Mouse (Mus musculus): ENCODE results near the gene Thra. TPM values are rescaled to one million over a fixed set of nuclear protein-coding genes. Genes with fewer than 3 reads are reported as not detected.

The Thra gene
- total RNA-seq, 2 experiments from 2014 or later, result 8.0 to 13.8 TPM

DNA sequence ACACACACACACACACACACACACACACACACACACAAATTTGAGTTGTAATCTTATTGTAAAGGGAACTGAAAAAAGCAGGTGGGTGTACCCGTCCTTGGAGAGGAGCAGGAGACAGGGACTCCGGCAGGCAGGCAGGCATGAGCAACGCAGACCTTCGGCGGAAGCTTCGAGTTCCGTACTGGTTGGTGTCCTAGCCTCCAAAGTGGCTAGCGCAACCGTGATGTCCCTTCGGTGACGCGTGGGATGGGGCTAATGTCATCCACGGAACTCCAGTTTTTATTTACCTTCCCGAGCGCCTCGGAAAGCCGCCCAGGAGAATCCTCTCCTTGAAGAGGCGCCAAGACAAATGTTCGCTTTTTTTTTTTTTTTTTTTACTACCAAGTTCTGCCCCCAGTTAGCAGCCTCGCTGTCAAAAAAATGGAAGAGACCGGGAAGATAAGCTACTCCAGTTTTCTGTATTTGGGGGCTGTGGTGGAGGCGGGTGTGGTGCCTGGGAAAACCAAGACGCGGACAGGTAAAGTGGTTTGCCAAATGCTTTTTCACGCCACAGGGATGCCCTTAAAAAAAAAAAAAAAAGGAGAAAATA lies 48.9 kb downstream of the Thra start:
- no peak; the same call in 1 of the 2 replicates for ATAC-seq (replicated peaks; ENCODE audit: low FRiP score, poor library complexity, severe bottlenecking)

DNA sequence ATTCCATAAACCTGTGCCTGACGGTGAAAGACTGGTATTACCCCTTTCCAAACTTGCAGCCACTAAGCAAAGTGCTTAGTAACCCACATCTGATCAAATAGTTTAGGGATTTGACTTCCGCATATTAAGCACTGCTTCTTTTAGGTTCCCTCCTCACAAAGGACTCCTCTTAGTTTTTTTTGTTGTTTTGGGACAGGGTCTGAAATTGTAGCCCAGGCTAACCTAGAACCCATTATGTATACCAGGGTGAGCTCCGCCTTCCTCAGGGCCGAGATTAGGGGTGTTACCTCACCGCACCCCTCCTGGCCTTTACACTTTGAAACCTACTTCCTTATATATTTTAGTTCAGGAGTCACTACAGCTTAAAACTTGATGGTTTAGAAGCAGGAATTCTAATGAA lies 49.4 kb downstream of the Thra start:
- ATAC-seq (replicated peaks; ENCODE audit: low FRiP score, poor library complexity, severe bottlenecking), result no peak

DNA sequence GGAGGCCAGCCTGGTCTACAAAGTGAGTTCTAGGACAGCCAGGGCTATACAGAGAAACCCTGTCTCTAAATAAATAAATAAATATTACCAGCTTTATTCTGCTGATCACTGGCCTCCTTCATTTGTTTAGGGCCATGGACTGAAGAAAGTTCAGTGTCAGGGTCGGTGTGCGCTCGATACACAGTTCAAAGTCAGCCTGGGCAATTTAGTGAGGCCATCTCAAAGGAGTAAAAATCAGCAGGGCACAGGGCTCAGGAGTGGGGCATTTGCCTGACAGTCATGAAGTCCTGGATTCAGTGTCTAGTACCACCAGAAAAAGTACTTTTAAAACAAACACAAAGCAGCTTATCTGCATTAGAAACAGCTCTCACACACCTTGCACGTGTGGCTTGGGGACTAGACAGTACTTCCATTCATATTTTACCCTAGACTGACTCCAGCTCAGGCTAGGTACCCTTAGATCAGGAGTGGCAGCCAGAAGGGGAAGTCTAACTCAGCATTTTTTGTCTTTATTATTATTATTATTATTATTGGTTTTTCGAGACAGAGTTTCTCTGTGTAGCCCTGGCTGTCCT lies 50.3 kb downstream of the Thra start:
- no peak for ATAC-seq (replicated peaks; ENCODE audit: low FRiP score, poor library complexity, severe bottlenecking)

DNA sequence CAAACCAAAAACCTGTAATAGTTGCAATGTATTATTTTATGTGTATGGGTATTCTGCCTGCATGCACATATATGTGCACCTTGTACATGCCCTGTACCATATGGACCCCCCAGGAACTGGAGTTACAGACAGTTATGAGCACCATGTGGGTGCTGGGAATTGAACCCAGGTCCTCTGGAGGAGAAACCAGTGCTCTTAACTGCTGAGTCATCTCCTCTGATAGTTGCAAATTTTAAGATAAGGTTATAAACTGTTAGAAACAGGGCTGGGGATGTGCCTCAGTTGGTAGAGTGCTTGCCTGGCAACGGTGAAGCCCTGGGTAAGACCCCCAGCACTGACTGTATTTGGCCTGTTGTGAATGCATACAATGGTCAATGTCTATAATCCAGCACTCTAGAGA lies 51.0 kb downstream of the Thra start:
- ATAC-seq (replicated peaks; ENCODE audit: low FRiP score, poor library complexity, severe bottlenecking), result no peak

DNA sequence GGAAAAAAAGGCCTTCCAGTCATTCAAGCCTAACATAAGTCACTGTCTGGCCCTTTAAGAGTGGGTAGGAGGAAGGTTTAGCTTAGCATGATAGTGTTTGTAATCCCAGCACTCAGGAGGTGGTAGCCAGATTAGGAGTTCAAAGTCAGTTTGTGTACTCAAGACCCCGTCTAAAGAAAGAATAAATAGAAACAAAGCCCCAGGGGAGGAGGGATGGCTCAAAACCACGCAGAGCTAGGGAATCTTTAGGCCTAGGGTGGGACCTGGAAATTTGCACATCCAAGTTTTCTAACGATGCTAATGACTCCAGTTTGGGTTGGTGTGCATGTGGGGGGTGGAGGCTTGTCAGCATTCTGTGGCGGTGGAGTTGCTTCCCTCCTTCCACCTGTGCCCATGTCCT lies 51.6 kb downstream of the Thra start:
- no peak for ATAC-seq (replicated peaks; ENCODE audit: low FRiP score, poor library complexity, severe bottlenecking)

DNA sequence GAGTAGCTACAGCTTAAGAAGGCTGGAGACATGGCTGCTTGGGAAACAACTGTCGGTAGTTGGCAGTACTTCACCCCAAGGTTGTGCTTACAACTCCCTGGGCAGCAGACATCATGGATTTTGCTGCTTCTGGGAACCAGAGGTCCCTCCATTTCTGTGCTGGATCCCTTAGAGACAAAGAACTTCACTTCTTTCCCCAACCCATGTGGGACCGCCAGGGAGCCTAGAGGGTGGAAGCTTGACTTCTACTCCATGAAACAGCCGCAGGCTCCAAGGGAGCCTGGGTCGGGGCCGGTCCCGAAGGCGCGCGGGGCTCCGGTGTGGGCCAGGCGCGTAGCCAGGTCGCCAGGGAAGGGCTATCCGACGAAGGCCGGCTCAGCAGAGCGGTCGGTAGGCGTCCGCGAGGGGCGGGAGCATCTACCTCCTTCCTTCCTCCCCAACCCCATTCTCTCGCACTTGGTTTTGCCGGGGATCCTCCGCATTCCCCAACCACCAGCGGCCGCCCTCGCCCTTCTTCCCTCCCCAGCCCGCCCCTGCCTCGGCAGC lies 54.1 kb downstream of the Thra start:
- peak; percentile 70 for ATAC-seq (replicated peaks; ENCODE audit: low FRiP score, poor library complexity, severe bottlenecking)

DNA sequence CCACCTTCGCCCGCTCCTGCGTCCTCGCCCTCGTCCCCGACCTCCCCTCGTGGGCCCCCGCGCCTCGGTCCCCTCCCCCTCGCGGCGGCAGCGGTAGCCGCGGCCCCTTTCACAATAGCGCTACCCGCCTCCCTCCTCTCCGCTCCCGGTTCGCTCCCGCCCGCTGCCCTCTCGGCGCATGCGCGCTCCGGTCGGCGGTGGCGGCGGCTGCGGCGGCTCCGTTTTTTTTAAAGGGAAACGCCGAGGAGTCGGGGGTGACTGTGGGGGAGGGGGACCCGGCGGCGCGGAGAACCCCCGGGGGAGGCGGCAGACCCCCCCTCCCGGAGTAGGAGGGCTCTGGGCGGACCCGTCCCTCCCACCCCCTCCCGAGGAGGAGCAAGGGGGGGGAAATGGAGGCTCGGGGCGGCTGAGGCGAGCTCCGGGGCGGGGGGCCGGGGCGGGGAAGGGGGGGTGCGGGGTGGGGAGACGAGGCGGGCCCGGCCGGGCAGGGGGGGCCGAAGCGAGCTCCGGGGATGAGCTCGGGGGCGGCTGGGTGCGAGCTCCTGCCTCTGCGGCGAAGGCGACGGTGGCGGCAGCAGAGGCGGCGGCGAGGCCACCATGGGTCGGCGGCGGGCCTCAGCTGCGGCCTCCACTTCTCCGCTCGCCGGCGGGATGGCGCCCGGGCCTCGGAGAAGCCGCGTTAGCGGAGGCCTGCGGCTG lies 54.7 kb downstream of the Thra start, which contains the start of gene Msl1:
Gene Msl1 (plus strand): TSS at position 502 of the 699 bp plus-strand sequence.
- ATAC-seq (replicated peaks; ENCODE audit: low FRiP score, poor library complexity, severe bottlenecking), result peak; percentile 68

DNA sequence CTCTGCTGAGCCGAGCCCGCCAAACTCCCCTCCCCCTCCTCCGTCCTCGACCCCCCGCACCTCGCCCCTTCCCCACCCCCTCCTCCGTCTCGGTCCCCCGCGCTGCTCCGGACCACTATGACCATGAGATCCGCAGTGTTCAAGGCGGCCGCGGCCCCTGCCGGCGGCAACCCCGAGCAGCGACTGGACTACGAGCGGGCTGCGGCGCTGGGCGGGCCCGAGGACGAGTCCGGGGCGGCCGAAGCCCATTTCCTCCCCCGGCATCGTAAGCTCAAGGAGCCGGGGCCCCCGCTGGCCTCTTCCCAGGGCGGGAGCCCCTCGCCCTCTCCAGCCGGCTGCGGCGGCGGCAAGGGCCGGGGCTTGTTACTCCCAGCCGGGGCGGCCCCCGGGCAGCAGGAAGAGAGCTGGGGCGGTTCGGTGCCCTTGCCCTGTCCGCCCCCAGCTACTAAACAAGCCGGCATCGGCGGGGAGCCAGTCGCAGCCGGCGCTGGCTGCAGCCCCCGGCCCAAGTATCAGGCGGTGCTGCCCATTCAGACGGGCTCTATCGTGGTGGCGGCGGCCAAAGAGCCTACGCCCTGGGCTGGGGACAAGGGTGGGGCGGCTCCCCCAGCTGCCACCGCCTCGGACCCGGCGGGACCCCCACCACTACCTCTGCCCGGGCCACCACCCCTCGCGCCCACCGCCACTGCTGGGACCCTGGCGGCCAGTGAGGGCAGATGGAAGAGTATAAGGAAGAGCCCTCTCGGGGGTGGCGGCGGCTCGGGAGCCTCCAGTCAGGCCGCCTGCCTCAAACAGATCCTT lies 55.5 kb downstream of the Thra start:
- ATAC-seq (replicated peaks; ENCODE audit: low FRiP score, poor library complexity, severe bottlenecking), result peak; percentile 50

DNA sequence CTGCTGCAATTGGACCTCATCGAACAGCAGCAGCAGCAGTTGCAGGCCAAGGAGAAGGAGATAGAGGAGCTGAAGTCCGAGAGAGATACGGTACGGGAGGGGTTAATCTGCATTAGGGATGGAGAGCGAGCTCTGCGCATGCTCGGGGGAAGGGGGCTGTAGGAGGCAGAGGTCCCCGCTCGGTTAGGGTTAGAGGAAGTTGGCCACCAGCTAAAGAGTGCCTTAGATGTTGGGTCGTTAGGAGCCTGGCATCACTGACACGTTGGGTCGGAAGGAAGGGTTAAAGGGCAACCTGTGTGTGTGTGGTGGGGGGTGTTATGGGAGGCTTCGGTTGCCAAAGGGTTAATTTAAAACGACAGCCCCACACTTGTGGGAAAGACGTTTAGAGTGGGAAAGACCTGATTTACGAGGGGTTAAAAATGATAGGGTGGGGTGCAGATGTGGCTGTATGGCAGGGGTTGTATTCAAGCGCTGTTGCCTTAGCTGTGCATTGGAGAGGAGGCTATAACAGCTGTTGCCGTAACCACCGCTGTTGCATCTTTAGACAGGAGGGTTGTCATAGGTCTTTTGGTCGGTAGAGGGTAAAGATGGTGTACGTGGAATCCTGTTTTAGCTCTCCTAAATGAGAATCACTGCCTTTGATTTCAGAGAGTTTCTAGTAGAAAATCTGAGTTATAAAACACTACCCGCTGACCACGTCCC lies 56.2 kb downstream of the Thra start:
- ATAC-seq (replicated peaks; ENCODE audit: low FRiP score, poor library complexity, severe bottlenecking), result peak; percentile 9; the same call in 1 of the 2 replicates

DNA sequence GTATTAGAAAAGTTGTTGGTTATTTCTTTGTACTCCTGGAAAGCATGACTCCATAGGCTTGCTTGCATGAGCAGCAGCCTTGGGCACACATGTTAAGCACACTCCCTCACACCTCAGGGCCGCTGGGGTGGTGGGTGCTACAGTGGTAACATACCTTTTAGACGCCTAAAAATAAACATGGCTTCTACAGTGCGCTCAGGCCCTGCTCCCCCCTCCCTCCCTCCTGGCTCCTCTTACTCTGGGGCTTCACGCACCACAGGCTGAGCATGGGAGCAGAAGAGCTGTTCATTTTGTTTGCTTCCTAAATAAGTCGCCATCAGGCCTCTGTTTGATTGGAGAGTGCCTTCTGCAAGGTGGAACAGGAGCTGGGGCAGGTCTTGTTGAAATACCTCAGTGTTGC lies 56.9 kb downstream of the Thra start:
- no peak for ATAC-seq (replicated peaks; ENCODE audit: low FRiP score, poor library complexity, severe bottlenecking)

DNA sequence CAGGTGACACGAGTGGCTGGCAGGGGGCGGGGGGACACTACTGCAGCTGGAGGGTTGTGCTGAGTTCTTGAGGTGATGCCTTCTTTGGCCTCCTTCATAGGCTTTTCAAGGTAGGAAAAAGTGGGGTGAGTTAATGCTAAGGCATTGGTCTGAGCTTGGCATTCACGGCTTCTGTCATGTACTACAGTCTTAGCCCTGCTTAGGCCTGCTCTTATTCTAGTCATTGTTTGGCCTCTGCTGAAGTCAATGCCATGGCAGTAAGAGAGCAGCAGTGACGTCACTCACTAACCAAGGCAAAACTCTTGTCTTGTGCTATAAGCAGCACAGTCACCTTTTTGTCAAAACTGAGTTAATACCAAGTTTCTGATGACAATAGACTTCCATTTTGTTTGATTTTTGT lies 57.5 kb downstream of the Thra start:
- no peak for ATAC-seq (replicated peaks; ENCODE audit: low FRiP score, poor library complexity, severe bottlenecking)

DNA sequence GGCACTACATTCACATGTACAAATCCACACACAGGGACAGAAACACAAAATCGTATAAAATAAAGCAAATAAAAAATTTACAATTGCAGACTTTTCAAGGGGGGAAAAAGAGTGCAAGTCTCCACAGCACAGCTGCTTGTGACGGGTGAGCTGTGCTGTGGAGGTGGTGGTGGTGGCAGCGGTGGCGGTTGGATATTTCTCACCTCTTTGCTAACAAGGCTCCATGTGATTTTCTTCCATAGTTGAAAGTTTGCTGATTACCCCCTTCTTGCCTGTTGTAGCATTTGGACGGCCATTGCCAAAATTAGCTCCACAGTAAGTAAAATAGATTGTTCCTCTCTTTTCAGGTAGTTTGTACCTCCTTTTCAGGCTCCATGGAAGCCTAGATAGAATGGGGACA lies 64.2 kb downstream of the Thra start, which contains the start of gene Casc3:
Gene Casc3 (plus strand): TSS at position 301 of the 400 bp plus-strand sequence.
- no peak for ATAC-seq (replicated peaks; ENCODE audit: low FRiP score, poor library complexity, severe bottlenecking)

DNA sequence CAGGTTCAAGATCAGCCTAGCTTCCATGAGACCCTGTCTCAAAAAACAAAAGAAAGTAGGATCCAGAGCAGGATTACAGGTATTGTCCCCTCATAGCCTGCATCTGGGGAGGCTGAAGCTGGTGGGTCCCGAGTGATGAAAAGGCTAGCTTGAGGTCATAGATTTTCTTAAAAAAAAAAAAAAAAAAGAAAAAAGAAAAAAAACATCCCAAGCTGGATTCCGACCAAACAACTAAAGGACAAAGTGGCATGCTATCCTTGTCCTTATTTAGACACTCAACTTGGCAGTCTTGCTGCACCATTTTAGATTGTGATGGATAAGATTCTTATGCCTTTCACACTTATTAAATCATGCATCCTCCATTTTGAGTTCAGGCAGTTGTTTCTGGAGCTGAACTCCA lies 68.0 kb downstream of the Thra start:
- ATAC-seq (replicated peaks; ENCODE audit: low FRiP score, poor library complexity, severe bottlenecking), result no peak

DNA sequence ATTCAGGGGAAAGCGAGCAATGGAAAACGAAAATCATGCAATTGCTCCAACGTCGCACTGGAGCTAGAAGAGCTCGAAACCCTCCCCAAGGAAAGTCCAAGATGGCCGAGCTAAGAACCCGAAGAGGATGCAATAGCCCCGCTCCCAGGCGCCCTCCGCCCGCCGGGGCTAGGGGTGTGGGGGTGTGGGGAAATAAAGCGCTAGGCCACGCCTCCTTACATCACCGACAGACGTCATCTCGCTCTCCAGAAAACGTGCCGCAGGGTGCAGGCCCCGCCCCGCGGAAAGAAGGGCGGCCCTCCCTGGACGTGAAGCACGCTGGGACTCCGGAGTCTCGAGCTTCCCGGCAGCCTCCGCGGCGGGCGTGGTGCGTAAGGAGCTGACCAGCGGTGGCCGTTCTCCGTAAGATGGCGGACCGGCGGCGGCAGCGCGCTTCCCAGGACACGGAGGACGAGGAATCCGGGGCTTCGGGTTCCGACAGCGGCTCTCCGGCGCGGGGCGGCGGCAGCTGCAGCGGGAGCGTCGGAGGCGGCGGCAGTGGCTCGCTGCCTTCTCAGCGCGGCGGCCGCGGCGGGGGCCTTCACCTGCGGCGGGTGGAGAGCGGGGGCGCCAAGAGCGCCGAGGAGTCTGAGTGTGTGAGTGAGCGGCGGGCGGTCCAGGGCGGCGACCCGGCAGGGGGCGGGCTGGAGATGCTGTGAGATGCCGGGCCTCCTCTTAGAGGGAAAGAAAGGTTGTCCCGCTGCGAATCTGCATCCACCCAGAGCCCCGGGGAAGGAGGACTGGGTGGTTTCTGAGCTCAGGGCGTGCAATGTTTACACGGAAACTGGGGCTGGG lies 69.2 kb downstream of the Thra start:
- ATAC-seq (replicated peaks; ENCODE audit: low FRiP score, poor library complexity, severe bottlenecking), result peak; percentile 97

DNA sequence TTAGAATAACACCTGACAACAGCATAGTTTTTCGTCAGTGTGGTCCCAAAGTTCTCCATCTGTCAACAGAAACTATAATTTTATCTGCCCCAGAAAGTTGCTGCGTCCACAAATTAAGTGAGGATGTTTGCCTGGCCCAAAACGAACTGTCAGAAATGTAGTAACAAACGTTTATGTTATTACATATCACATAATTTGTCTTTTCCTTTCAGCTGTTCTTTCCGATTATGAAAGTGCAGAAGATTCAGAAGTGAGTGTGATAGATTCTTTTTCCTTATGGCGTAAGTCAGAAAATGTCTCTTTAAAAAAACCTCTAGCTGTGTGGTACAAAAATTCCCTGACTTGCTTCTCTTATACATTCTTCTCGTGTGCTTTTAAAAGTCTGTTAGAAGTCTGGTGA lies 70.2 kb downstream of the Thra start:
- no peak for ATAC-seq (replicated peaks; ENCODE audit: low FRiP score, poor library complexity, severe bottlenecking)

DNA sequence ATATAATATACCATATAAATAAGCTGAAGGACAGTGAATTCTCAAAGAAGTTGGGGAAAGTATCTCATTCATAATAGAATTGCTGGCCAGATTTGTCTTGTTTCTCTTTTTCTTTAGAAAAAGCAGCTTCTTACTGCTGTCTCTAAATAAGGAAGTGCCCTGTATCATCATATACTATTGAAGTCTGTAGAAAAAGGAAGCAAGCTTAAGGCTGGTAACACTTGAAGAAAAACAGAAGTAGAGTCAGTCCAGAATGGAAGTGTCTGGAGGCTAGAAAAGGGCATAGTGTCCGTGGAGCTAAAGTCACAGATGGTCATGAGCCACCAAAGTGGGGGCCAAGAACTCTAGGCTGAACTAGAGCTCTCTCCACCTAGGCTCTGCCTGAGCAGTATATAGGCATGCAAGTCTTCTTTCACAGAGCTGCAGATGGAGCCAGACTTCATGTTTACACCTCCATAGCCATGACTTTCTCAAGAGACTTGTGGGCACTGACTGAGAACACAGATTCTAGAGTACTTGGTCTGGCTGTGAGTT lies 76.3 kb downstream of the Thra start:
- no peak for ATAC-seq (replicated peaks; ENCODE audit: low FRiP score, poor library complexity, severe bottlenecking)

Measured in erythroid progenitor cell, adult 5-6 weeks (primary cell).